ENCODE assay signal across 30 mouse cellular contexts in the genomic region with DNA sequence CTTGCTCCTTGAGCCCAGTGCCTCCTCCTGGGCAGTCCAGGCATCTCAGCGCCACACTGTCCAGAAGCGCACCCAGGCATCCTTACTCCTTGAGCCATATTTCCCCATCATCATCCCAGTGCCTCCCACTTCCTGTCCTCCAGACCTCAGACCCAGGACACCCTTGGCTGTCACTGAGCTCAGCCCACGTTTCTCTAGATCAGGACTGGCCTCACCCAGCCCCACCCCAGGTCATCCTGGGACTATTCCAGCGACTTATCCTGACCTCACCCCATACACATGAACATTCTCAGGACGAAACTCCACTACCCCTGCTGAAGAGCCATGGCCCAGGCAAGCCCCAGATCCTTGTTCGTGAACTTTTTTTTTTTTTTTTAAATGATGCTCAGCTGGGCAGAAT. TPM values are rescaled to one million over a fixed set of nuclear protein-coding genes. Genes with fewer than 3 reads are reported as not detected.
DNase-seq lines count a peak whose midpoint lies in the region; ATAC-seq and TF ChIP-seq lines count a peak whose summit lies in the region.
"Had no signal": no experiment of that assay in that cellular context is flagged by ENCODE, and none has a peak within 500 bp of the region (broad histone marks: within the 10 kb centered on the region; RNA-seq: fewer than 3 reads in every experiment).

No protein-coding gene starts in this region.

- no peaks in the 10 kb centered on the region; the same call in 1 of the 2 replicates for H3K27me3 ChIP-seq in liver, embryonic 14.5 days (ENCODE audit: control insufficient read depth, insufficient read depth, low read length)
- H3K27me3 ChIP-seq in liver, embryonic 11.5 days (replicated peaks; ENCODE audit: control insufficient read depth, insufficient read depth, low read length), result no peaks in the 10 kb centered on the region

- no peak overlapping the region for H3K9ac ChIP-seq in liver, embryonic 14.5 days (replicated peaks)
- no peak overlapping the region for H3K9ac ChIP-seq in liver, embryonic 11.5 days (ENCODE audit: low read depth, low read length)
- H3K9ac ChIP-seq: forebrain, embryonic 13.5 days; heart, embryonic 12.5 days; heart, embryonic 15.5 days; hindbrain, embryonic 14.5 days had no signal

- no peaks in the 10 kb centered on the region for H3K9me3 ChIP-seq in liver, embryonic 14.5 days (ENCODE audit: control insufficient read depth, low read length)
- no peaks in the 10 kb centered on the region for H3K9me3 ChIP-seq in liver, embryonic 11.5 days (ENCODE audit: control insufficient read depth, low read length)
- H3K9me3 ChIP-seq: forebrain, embryonic 10.5 days; forebrain, embryonic 13.5 days; heart, embryonic 12.5 days; heart, embryonic 15.5 days had no signal

- H3K27ac ChIP-seq in gastrocnemius, adult 2 months, result no peak overlapping the region
- no peak overlapping the region for H3K27ac ChIP-seq in liver, embryonic 14.5 days
- no peak overlapping the region for H3K27ac ChIP-seq in liver, embryonic 11.5 days (ENCODE audit: low read depth, low read length)
- H3K27ac ChIP-seq: forebrain, embryonic 10.5 days; forebrain, embryonic 13.5 days; heart, embryonic 15.5 days; hindbrain, embryonic 14.5 days; hindbrain, postnatal 0 days had no signal

- H3K4me1 ChIP-seq in liver, embryonic 14.5 days (replicated peaks; ENCODE audit: control insufficient read depth in 2 of 2, insufficient read depth in 2 of 2, low read length in 1 of 2), result peaks cover 3 to 4% of the 10 kb centered on the region in 2 experiments; a peak in 1 of 4 replicates
- H3K4me1 ChIP-seq in liver, embryonic 11.5 days (replicated peaks; ENCODE audit: control insufficient read depth, insufficient read depth, low read length), result peaks cover 2% of the 10 kb centered on the region; the same call in 1 of the 2 replicates

- no peak overlapping the region for H3K4me2 ChIP-seq in liver, embryonic 14.5 days (ENCODE audit: low read depth)
- H3K4me2 ChIP-seq in liver, embryonic 11.5 days, result no peak overlapping the region
- H3K4me2 ChIP-seq: forebrain, embryonic 13.5 days; heart, embryonic 12.5 days; heart, embryonic 15.5 days; hindbrain, embryonic 14.5 days had no signal

- no peak for TF ChIP-seq CTCF in gastrocnemius, adult 2 months (IDR thresholded peaks at IDR 0.05)
- 0 out of 2 replicates have a peak, but pooled peaks have one; percentile 5 for TF ChIP-seq CTCF in liver, embryonic 14.5 days (IDR thresholded peaks at IDR 0.05; ENCODE audit: low read depth)

- no peak for TF ChIP-seq EP300 in liver, embryonic 14.5 days (IDR thresholded peaks at IDR 0.05; ENCODE audit: low read depth)

- intact Hi-C loops in gastrocnemius, adult 2 months (cut with DNase I), result loop anchor here (5.0 kb wide), 2 partner anchors 42 to 208 kb away; no protein-coding TSS in a partner anchor

- no peak for ATAC-seq in liver, embryonic 14.5 days (ENCODE audit: insufficient read depth)
- ATAC-seq in liver, embryonic 11.5 days (replicated peaks; ENCODE audit: low FRiP score), result no peak
- ATAC-seq: forebrain, embryonic 13.5 days; forebrain, embryonic 16.5 days; hindbrain, postnatal 0 days; inflammation-experienced regulatory T-cells, adult 6 months; intestine, embryonic 16.5 days had no signal

- DNase-seq in gastrocnemius, adult 2 months, result peak; percentile 55
- no peak for DNase-seq in gastrocnemius, postnatal 10 days
- no peak for DNase-seq in liver, embryonic 14.5 days (ENCODE audit: low read depth in 3 of 3, low spot score in 3 of 3)
- DNase-seq in liver, embryonic 11.5 days (ENCODE audit: low spot score), result no peak
- peak; percentile 34 for DNase-seq in gastrocnemius, postnatal 25 days
- DNase-seq in cerebellum, adult 8-10 months, result no peak
- DNase-seq in embryo, embryonic 11 days, result no peak
- DNase-seq: adrenal gland, adult 2 months; adrenal gland, postnatal 14 days; B cell, adult 2 months; cerebellum, adult 11 months; cerebellum, adult 2 months; cerebellum, postnatal 10 days; cerebellum, postnatal 36 days; heart, adult 18-20 months; heart, postnatal 10 days; heart, postnatal 4 days had no signal

- H3K36me3 ChIP-seq in liver, embryonic 14.5 days (replicated peaks; ENCODE audit: control insufficient read depth, insufficient read depth, low read depth), result no peaks in the 10 kb centered on the region
- H3K36me3 ChIP-seq in liver, embryonic 11.5 days (ENCODE audit: control insufficient read depth, insufficient read depth, low read length), result no peaks in the 10 kb centered on the region
- H3K36me3 ChIP-seq: forebrain, embryonic 10.5 days; heart, embryonic 12.5 days; heart, embryonic 15.5 days had no signal

- 56% methylated on average over 6 of the region's 6 CpGs for WGBS in liver, embryonic 14.5 days (ENCODE audit: insufficient replicate concordance)
- 72% methylated on average over 6 of the region's 6 CpGs for WGBS in liver, embryonic 11.5 days

- no peak overlapping the region for H3K4me3 ChIP-seq in gastrocnemius, adult 2 months
- no peak overlapping the region for H3K4me3 ChIP-seq in liver, embryonic 14.5 days (ENCODE audit: insufficient read depth in 1 of 2, low read depth in 2 of 2, low read length in 2 of 2)
- no peak overlapping the region for H3K4me3 ChIP-seq in liver, embryonic 11.5 days (ENCODE audit: low read depth, low read length)
- H3K4me3 ChIP-seq: forebrain, embryonic 10.5 days; forebrain, embryonic 13.5 days; heart, embryonic 12.5 days; heart, embryonic 15.5 days had no signal

RNA-seq across cellular contexts. Expression of gene Tac4, which starts 5.6 kb away (rescaled TPM):
- total RNA-seq in gastrocnemius, adult 2 months (2021), result not detected
- not detected for total RNA-seq in gastrocnemius, postnatal 10 days (2021)
- polyA plus RNA-seq in liver, embryonic 14.5 days (2012; rRNA removed), result 0.03 and 0.04 TPM in 2 replicates
- polyA plus RNA-seq in liver, embryonic 14.5 days (2014; fragmentation: Nextera tagmentation; extraction: Ambion mirVana), result 0.21 TPM in 1 of 2 replicates, not detected in the other
- polyA plus RNA-seq in liver, embryonic 11.5 days (2014; fragmentation: Nextera tagmentation; extraction: Ambion mirVana), result not detected in 2 replicates
- total RNA-seq in gastrocnemius, postnatal 25 days (2021), result under 1 TPM; 0.23 to 0.35 TPM
- total RNA-seq: adrenal gland, adult 2 months; adrenal gland, postnatal 14 days; gastrocnemius, postnatal 36 days; heart, adult 18-20 months; heart, postnatal 10 days; heart, postnatal 4 days; hindbrain, postnatal 0 days had no signal
- polyA plus RNA-seq: adrenal gland, adult 2 months; cortical plate, adult 2 months; embryonic facial prominence, embryonic 11.5 days; embryonic facial prominence, embryonic 14.5 days; forebrain, embryonic 10.5 days; forebrain, embryonic 13.5 days; heart, embryonic 12.5 days; heart, embryonic 15.5 days; hindbrain, embryonic 14.5 days; hindbrain, postnatal 0 days; intestine, embryonic 16.5 days had no signal

RNA-seq across cellular contexts. Expression of gene Kat7, which starts 54.3 kb away (rescaled TPM):
- total RNA-seq in gastrocnemius, adult 2 months (2021), result 10 to 100 TPM; 21.5 to 23.9 TPM
- total RNA-seq in gastrocnemius, postnatal 10 days (2021), result 10 to 100 TPM; 29.7 to 31.8 TPM
- 16.3 and 19.4 TPM in 2 replicates for polyA plus RNA-seq in liver, embryonic 14.5 days (2012; rRNA removed)
- polyA plus RNA-seq in liver, embryonic 14.5 days (2014; fragmentation: Nextera tagmentation; extraction: Ambion mirVana), result 23.6 and 26.7 TPM in 2 replicates
- 65.4 and 72.5 TPM in 2 replicates for polyA plus RNA-seq in liver, embryonic 11.5 days (2014; fragmentation: Nextera tagmentation; extraction: Ambion mirVana)
- 10 to 100 TPM; 16.9 to 19.6 TPM for total RNA-seq in gastrocnemius, postnatal 25 days (2021)

Comparison
In these comparisons a context has a peak if more than half of its experiments do, and no peak if none do; other contexts are left out.
1. DNase-seq: peak in gastrocnemius, adult 2 months (single experiment) and gastrocnemius, postnatal 25 days (single experiment); none in gastrocnemius, postnatal 10 days (single experiment), liver, embryonic 14.5 days (0 of 3), liver, embryonic 11.5 days (single experiment), cerebellum, adult 8-10 months (single experiment) and embryo, embryonic 11 days (single experiment).